Comparison of ENCODE assay signal across 8 mouse cellular contexts in the genomic region with DNA sequence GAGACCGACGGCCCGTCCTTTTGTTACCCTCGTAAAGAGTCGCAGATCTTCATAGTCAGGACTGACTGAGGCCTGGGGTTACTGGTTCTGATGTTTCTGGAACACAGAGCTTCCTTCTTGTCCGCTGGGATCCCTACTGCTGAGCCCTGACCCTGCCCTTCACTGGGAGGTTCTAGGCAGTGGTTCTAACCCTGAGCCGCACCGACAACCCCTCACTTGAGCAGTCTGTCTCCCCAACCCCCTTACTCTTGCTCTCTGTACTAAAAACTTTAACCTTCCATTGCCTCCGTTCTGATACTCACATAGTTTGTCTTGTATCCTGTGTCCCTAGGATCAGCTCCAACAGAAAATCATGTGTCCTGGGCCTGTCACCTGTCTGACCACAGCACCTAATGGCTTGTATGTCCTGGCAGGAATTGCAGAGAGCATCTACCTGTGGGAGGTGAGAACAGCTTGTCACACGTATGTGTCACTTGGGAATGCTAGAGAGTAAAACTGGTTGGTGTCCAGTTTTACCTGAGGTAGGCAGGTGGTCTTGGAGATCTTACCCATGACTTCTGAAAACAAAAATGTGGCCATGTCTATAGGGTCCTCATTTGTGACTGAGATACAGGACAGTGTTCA. TPM values are rescaled to one million over a fixed set of nuclear protein-coding genes. Genes with fewer than 3 reads are reported as not detected.
DNase-seq lines count a peak whose midpoint lies in the region; ATAC-seq and TF ChIP-seq lines count a peak whose summit lies in the region.

No protein-coding gene starts in this region.

- no peak for ATAC-seq in kidney, postnatal 0 days (replicated peaks; ENCODE audit: low FRiP score, low read depth)
- no peak for ATAC-seq in embryonic facial prominence, embryonic 11.5 days (replicated peaks; ENCODE audit: insufficient number of reproducible peaks, low FRiP score, low TSS enrichment, low read depth)
- no peak for ATAC-seq in hindbrain, embryonic 16.5 days
- no peak for ATAC-seq in midbrain, postnatal 0 days (ENCODE audit: low FRiP score)
- ATAC-seq in cerebellum, adult (ENCODE audit: insufficient number of reproducible peaks, low FRiP score, low TSS enrichment) = no peak

- H3K27me3 ChIP-seq in kidney, postnatal 0 days (ENCODE audit: insufficient read depth, low read length) = no peaks in the 10 kb centered on the region
- H3K27me3 ChIP-seq in embryonic facial prominence, embryonic 11.5 days (ENCODE audit: control insufficient read depth, insufficient read depth, low read length) = no peaks in the 10 kb centered on the region
- no peaks in the 10 kb centered on the region for H3K27me3 ChIP-seq in hindbrain, embryonic 16.5 days (replicated peaks; ENCODE audit: control insufficient read depth, insufficient read depth, low read length)
- no peaks in the 10 kb centered on the region for H3K27me3 ChIP-seq in midbrain, postnatal 0 days (ENCODE audit: insufficient read depth, low read length)

- H3K4me2 ChIP-seq in kidney, postnatal 0 days (ENCODE audit: low read length) = peak overlapping the region; percentile 89
- H3K4me2 ChIP-seq in embryonic facial prominence, embryonic 11.5 days (ENCODE audit: low read depth, low read length) = peak overlapping the region; percentile 80
- peak overlapping the region; percentile 89 for H3K4me2 ChIP-seq in hindbrain, embryonic 16.5 days (ENCODE audit: low read length)
- H3K4me2 ChIP-seq in midbrain, postnatal 0 days (ENCODE audit: low read depth, low read length, poor library complexity, severe bottlenecking) = peak overlapping the region; percentile 83

- DNase-seq in kidney, postnatal 0 days (ENCODE audit: low spot score) = no peak
- DNase-seq in kidney, adult 11 months = no peak
- DNase-seq in embryonic facial prominence, embryonic 11.5 days (ENCODE audit: low spot score) = no peak
- no peak for DNase-seq in midbrain, postnatal 0 days (ENCODE audit: low spot score)
- DNase-seq in adrenal gland, adult 8-10 months = no peak
- DNase-seq in kidney, postnatal 36 days = no peak

- H3K36me3 ChIP-seq in kidney, postnatal 0 days (ENCODE audit: insufficient read depth, low read length) = peaks cover 18% of the 10 kb centered on the region
- H3K36me3 ChIP-seq in embryonic facial prominence, embryonic 11.5 days (replicated peaks; ENCODE audit: control insufficient read depth, insufficient read depth, low read depth, low read length) = peaks cover 5% of the 10 kb centered on the region
- H3K36me3 ChIP-seq in hindbrain, embryonic 16.5 days (ENCODE audit: control insufficient read depth, insufficient read depth, low read length) = peaks cover 14% of the 10 kb centered on the region
- H3K36me3 ChIP-seq in midbrain, postnatal 0 days (ENCODE audit: insufficient read depth, low read length) = peaks cover 26% of the 10 kb centered on the region

- H3K9me3 ChIP-seq in kidney, postnatal 0 days (replicated peaks; ENCODE audit: low read length) = no peaks in the 10 kb centered on the region
- H3K9me3 ChIP-seq in embryonic facial prominence, embryonic 11.5 days (replicated peaks; ENCODE audit: control insufficient read depth, low read length) = no peaks in the 10 kb centered on the region
- no peaks in the 10 kb centered on the region for H3K9me3 ChIP-seq in hindbrain, embryonic 16.5 days (ENCODE audit: control insufficient read depth, low read length)
- no peaks in the 10 kb centered on the region for H3K9me3 ChIP-seq in midbrain, postnatal 0 days (ENCODE audit: low read length)

- peak overlapping the region; percentile 82 for H3K9ac ChIP-seq in kidney, postnatal 0 days (ENCODE audit: low read depth, low read length)
- H3K9ac ChIP-seq in embryonic facial prominence, embryonic 11.5 days (replicated peaks; ENCODE audit: low read length) = peak overlapping the region; percentile 86
- H3K9ac ChIP-seq in hindbrain, embryonic 16.5 days (ENCODE audit: low read depth, low read length) = peak overlapping the region; percentile 78
- H3K9ac ChIP-seq in midbrain, postnatal 0 days (replicated peaks; ENCODE audit: low read length, poor library complexity, severe bottlenecking) = peak overlapping the region; percentile 77

- peak overlapping the region; percentile 70; the same call in 1 of the 2 replicates for H3K27ac ChIP-seq in kidney, postnatal 0 days
- no peak overlapping the region for H3K27ac ChIP-seq in embryonic facial prominence, embryonic 11.5 days (replicated peaks; ENCODE audit: low read depth, low read length)
- H3K27ac ChIP-seq in hindbrain, embryonic 16.5 days (ENCODE audit: low read depth, low read length) = peak overlapping the region; percentile 76
- peak overlapping the region; percentile 70; the same call in 1 of the 2 replicates for H3K27ac ChIP-seq in midbrain, postnatal 0 days (ENCODE audit: low read depth, low read length)

- 11% methylated on average over 10 of the region's 10 CpGs for WGBS in kidney, postnatal 0 days
- 13% methylated on average over 10 of the region's 10 CpGs for WGBS in embryonic facial prominence, embryonic 11.5 days
- WGBS in hindbrain, embryonic 16.5 days = 18% methylated on average over 10 of the region's 10 CpGs
- WGBS in midbrain, postnatal 0 days = 17% methylated on average over 10 of the region's 10 CpGs

- peak overlapping the region; percentile 92 for H3K4me3 ChIP-seq in kidney, postnatal 0 days (replicated peaks; ENCODE audit: low read depth, low read length)
- peak overlapping the region; percentile 99 for H3K4me3 ChIP-seq in embryonic facial prominence, embryonic 11.5 days (ENCODE audit: low read depth, low read length)
- H3K4me3 ChIP-seq in hindbrain, embryonic 16.5 days (ENCODE audit: low read length) = peak overlapping the region; percentile 69
- peak overlapping the region; percentile 77 for H3K4me3 ChIP-seq in midbrain, postnatal 0 days (ENCODE audit: low read depth, low read length)

- H3K4me1 ChIP-seq in kidney, postnatal 0 days (replicated peaks; ENCODE audit: insufficient read depth, low read length) = peaks cover 6% of the 10 kb centered on the region
- H3K4me1 ChIP-seq in embryonic facial prominence, embryonic 11.5 days (ENCODE audit: control insufficient read depth, insufficient read depth, low read length) = no peaks in the 10 kb centered on the region
- peaks cover 9% of the 10 kb centered on the region for H3K4me1 ChIP-seq in hindbrain, embryonic 16.5 days (ENCODE audit: control insufficient read depth, insufficient read depth, low read depth, low read length)
- peaks cover 4% of the 10 kb centered on the region; the same call in 1 of the 2 replicates for H3K4me1 ChIP-seq in midbrain, postnatal 0 days (ENCODE audit: insufficient read depth, low read length)

- no peak for TF ChIP-seq CTCF in kidney, postnatal 0 days (IDR thresholded peaks at IDR 0.05; ENCODE audit: low read depth)
- no peak for TF ChIP-seq CTCF in midbrain, postnatal 0 days (IDR thresholded peaks at IDR 0.05)

RNA-seq across cellular contexts. Expression of gene Wdr18, which starts 0.8 kb away (rescaled TPM):
- 78.9 and 81.9 TPM in 2 replicates for polyA plus RNA-seq in kidney, postnatal 0 days (2015; fragmentation: Nextera tagmentation; extraction: Ambion mirVana)
- 118 and 123 TPM in 2 replicates for polyA plus RNA-seq in embryonic facial prominence, embryonic 11.5 days (2014; fragmentation: Nextera tagmentation; extraction: Ambion mirVana)
- 97.7 and 102 TPM in 2 replicates for polyA plus RNA-seq in hindbrain, embryonic 16.5 days (2015; fragmentation: Nextera tagmentation; extraction: Ambion mirVana)
- total RNA-seq in midbrain, postnatal 0 days (2014; rRNA removed) = 72.6 and 87.6 TPM in 2 replicates
- 102 and 116 TPM in 2 replicates for polyA plus RNA-seq in midbrain, postnatal 0 days (2015; fragmentation: Nextera tagmentation; extraction: Ambion mirVana)
- 10 to 100 TPM; 31.7 to 43.0 (median 36.6) TPM for total RNA-seq in adrenal gland, adult 8-10 months (2022)

RNA-seq across cellular contexts. Expression of gene Grin3b, which starts 9.7 kb away (rescaled TPM):
- polyA plus RNA-seq in kidney, postnatal 0 days (2015; fragmentation: Nextera tagmentation; extraction: Ambion mirVana) = 0.17 and 0.20 TPM in 2 replicates
- polyA plus RNA-seq in embryonic facial prominence, embryonic 11.5 days (2014; fragmentation: Nextera tagmentation; extraction: Ambion mirVana) = 0.21 and 0.22 TPM in 2 replicates
- 0.45 and 0.46 TPM in 2 replicates for polyA plus RNA-seq in hindbrain, embryonic 16.5 days (2015; fragmentation: Nextera tagmentation; extraction: Ambion mirVana)
- 0.42 and 2.2 TPM in 2 replicates for total RNA-seq in midbrain, postnatal 0 days (2014; rRNA removed)
- polyA plus RNA-seq in midbrain, postnatal 0 days (2015; fragmentation: Nextera tagmentation; extraction: Ambion mirVana) = 0.11 and 0.21 TPM in 2 replicates
- 1 to 10 TPM in 1 of 4 experiments, under 1 TPM in 1, not detected in 2; 0.83 to 1.4 TPM for total RNA-seq in adrenal gland, adult 8-10 months (2022)

RNA-seq across cellular contexts. Expression of gene Tmem259, which starts 23.3 kb away (rescaled TPM):
- polyA plus RNA-seq in kidney, postnatal 0 days (2015; fragmentation: Nextera tagmentation; extraction: Ambion mirVana) = 23.7 and 26.6 TPM in 2 replicates
- polyA plus RNA-seq in embryonic facial prominence, embryonic 11.5 days (2014; fragmentation: Nextera tagmentation; extraction: Ambion mirVana) = 13.4 and 13.7 TPM in 2 replicates
- polyA plus RNA-seq in hindbrain, embryonic 16.5 days (2015; fragmentation: Nextera tagmentation; extraction: Ambion mirVana) = 11.7 and 17.4 TPM in 2 replicates
- total RNA-seq in midbrain, postnatal 0 days (2014; rRNA removed) = 134 and 172 TPM in 2 replicates
- 26.2 and 29.3 TPM in 2 replicates for polyA plus RNA-seq in midbrain, postnatal 0 days (2015; fragmentation: Nextera tagmentation; extraction: Ambion mirVana)
- 100 to 1,000 TPM; 132 to 155 (median 141) TPM for total RNA-seq in adrenal gland, adult 8-10 months (2022)

RNA-seq across cellular contexts. Expression of gene Cnn2, which starts 27.6 kb away (rescaled TPM):
- 221 and 261 TPM in 2 replicates for polyA plus RNA-seq in kidney, postnatal 0 days (2015; fragmentation: Nextera tagmentation; extraction: Ambion mirVana)
- 255 and 271 TPM in 2 replicates for polyA plus RNA-seq in embryonic facial prominence, embryonic 11.5 days (2014; fragmentation: Nextera tagmentation; extraction: Ambion mirVana)
- polyA plus RNA-seq in hindbrain, embryonic 16.5 days (2015; fragmentation: Nextera tagmentation; extraction: Ambion mirVana) = 30.5 and 38.9 TPM in 2 replicates
- total RNA-seq in midbrain, postnatal 0 days (2014; rRNA removed) = 14.8 and 19.5 TPM in 2 replicates
- polyA plus RNA-seq in midbrain, postnatal 0 days (2015; fragmentation: Nextera tagmentation; extraction: Ambion mirVana) = 12.6 and 12.8 TPM in 2 replicates
- total RNA-seq in adrenal gland, adult 8-10 months (2022) = 10 to 100 TPM; 23.9 to 36.3 (median 30.0) TPM

RNA-seq across cellular contexts. Expression of gene Arid3a, which starts 33.9 kb away (rescaled TPM):
- polyA plus RNA-seq in kidney, postnatal 0 days (2015; fragmentation: Nextera tagmentation; extraction: Ambion mirVana) = 4.1 and 4.5 TPM in 2 replicates
- 5.0 and 5.2 TPM in 2 replicates for polyA plus RNA-seq in embryonic facial prominence, embryonic 11.5 days (2014; fragmentation: Nextera tagmentation; extraction: Ambion mirVana)
- polyA plus RNA-seq in hindbrain, embryonic 16.5 days (2015; fragmentation: Nextera tagmentation; extraction: Ambion mirVana) = 1.6 and 1.7 TPM in 2 replicates
- 9.0 and 9.5 TPM in 2 replicates for total RNA-seq in midbrain, postnatal 0 days (2014; rRNA removed)
- polyA plus RNA-seq in midbrain, postnatal 0 days (2015; fragmentation: Nextera tagmentation; extraction: Ambion mirVana) = 3.1 and 3.3 TPM in 2 replicates
- total RNA-seq in adrenal gland, adult 8-10 months (2022) = 1 to 10 TPM; 5.3 to 9.8 (median 7.5) TPM
